Mouse (Mus musculus) frontal cortex, adult (tissue): ENCODE measurements at regions not wholly inside any gene's neighbourhood (a gene's known extent, or its start where the extent isn't known, plus 50 kb on each side); places are given as distances from the start of the nearest gene placed in this dataset.

Experiments
- ATAC-seq: cut with Nextera tagmentation; 2 replicates; pipeline ENCODE4 v1.9.2; 2017; ENCODE audit warnings: mild to moderate bottlenecking, moderate library complexity, mixed read lengths; ENCODE audit not compliant: low TSS enrichment

GRCm38 (mm10) chr9:30284562-30285323, 142.2 kb upstream of the Snx19 start:
- ATAC-seq = no peak

GRCm38 (mm10) chr9:30285324-30285599, 141.6 kb upstream of the Snx19 start:
- no peak for ATAC-seq

GRCm38 (mm10) chr9:30299844-30300243, 127.1 kb upstream of the Snx19 start:
- ATAC-seq = peak; percentile 70; the same call in 1 of the 2 replicates

GRCm38 (mm10) chr9:30308281-30308680, 118.6 kb upstream of the Snx19 start:
- ATAC-seq = no peak

GRCm38 (mm10) chr9:30313360-30313759, 113.5 kb upstream of the Snx19 start:
- no peak for ATAC-seq

GRCm38 (mm10) chr9:30314355-30315171, 112.3 kb upstream of the Snx19 start:
- peak; percentile 64 for ATAC-seq

GRCm38 (mm10) chr9:30315172-30315644, 111.7 kb upstream of the Snx19 start:
- peak; percentile 92 for ATAC-seq

- ATAC-seq = no peak
Observed at GRCm38 (mm10) chr9:30344866-30345265, 82.0 kb upstream of the Snx19 start.

- ATAC-seq = no peak
Observed at GRCm38 (mm10) chr9:30353965-30354364, 72.9 kb upstream of the Snx19 start.

GRCm38 (mm10) chr9:30355642-30356041, 71.3 kb upstream of the Snx19 start:
- no peak for ATAC-seq

GRCm38 (mm10) chr9:30369554-30370440, 57.1 kb upstream of the Snx19 start:
- ATAC-seq = no peak

- no peak for ATAC-seq
Observed at GRCm38 (mm10) chr9:30370789-30371188, 56.1 kb upstream of the Snx19 start.

- ATAC-seq = no peak
Observed at GRCm38 (mm10) chr9:30376908-30377307, 50.0 kb upstream of the Snx19 start.
